Mouse (Mus musculus) left cerebral cortex, postnatal 25 days (tissue): ENCODE measurements around the gene E2f2. TPM values are rescaled to one million over a fixed set of nuclear protein-coding genes. Genes with fewer than 3 reads are reported as not detected.

Experiments
- DNase-seq, 2 experiments: peaks; one replicate each; pipeline ENCODE4 v3.0.0; 2022; ENCODE audit warnings: low spot score in 2 of 2, mixed read lengths in 1 of 2
- intact Hi-C: fragments of 180-260 bp; cut with DNase I; formaldehyde crosslinking; loops from one replicate; pipeline ENCODE4 v1.15.1; 2025
- total RNA-seq, 2 experiments: library from RNA; stranded (reverse); gene quantifications; 2 replicates each; pipeline ENCODE4 v1.2.3; 2021

The E2f2 gene
- total RNA-seq, 2 experiments from 2014 or later, result 0.66 to 1.2 TPM

DNA sequence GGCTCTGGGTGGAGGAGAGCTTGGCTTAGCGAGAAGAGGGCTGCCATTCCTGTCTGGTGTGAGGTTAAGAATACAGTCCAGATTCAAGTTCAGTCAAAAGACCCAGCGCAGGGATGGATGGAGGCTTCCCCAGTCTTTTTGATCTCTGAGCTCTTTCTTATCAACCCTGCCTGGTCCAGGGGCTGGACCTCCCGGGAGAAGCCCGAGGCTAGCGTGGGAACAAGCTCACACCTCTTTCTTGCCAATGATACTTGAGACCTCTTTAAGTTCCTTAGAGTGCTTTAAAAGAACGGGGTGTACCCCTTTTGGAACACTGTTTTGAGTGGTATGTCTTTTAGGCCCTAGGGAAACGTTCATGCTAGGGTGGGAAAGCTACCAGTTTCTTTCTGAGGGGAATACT lies 22.8 kb downstream of the E2f2 start:
- DNase-seq, result no peak
- intact Hi-C loops, result no loop called here

GRCm38 (mm10) chr4:136195629-136196028 lies 23.4 kb downstream of the E2f2 start:
- no peak for DNase-seq
- intact Hi-C loops, result no loop called here

DNA sequence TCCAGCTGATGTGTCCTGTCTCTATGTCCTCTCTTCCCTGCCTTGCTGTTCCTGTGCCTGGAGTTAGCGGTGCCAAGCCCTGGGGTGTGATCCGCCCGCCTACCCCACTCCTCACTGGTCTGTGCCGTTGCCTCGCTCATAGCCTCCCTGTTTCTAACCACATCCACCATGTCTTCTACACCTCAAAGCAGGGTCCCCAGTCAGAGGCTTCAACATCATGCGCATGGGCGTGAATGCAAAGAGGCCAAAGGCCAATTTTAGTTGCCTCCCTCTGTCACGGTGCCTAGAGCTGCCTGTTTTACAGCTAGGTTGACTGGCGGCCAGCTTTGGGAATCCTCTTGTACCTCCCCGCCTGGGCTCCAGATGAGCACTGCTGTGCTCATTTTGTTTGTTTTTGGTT lies 24.0 kb downstream of the E2f2 start:
- intact Hi-C loops, result no loop called here
- DNase-seq, result no peak

- DNase-seq, result no peak
- intact Hi-C loops, result no loop called here
Observed at GRCm38 (mm10) chr4:136198846-136199245, 26.7 kb downstream of the E2f2 start.

GRCm38 (mm10) chr4:136199562-136200292 lies 27.5 kb downstream of the E2f2 start:
- intact Hi-C loops, result loop anchor here (1.0 to 5.0 kb wide), 2 partner anchors 36 to 123 kb away; no protein-coding TSS in a partner anchor
- DNase-seq, result peak; percentile 38 to 55

- intact Hi-C loops, result loop anchor here (2.0 to 5.0 kb wide), 2 partner anchors 36 to 120 kb away; no protein-coding TSS in a partner anchor
- DNase-seq, result peak; percentile 43 to 55
Observed at GRCm38 (mm10) chr4:136202509-136202908, 30.3 kb downstream of the E2f2 start.

GRCm38 (mm10) chr4:136204775-136205174 lies 32.6 kb downstream of the E2f2 start:
- intact Hi-C loops, result loop anchor here (5.0 kb wide), 1 partner anchor 118 kb away; no protein-coding TSS in a partner anchor
- no peak for DNase-seq

DNA sequence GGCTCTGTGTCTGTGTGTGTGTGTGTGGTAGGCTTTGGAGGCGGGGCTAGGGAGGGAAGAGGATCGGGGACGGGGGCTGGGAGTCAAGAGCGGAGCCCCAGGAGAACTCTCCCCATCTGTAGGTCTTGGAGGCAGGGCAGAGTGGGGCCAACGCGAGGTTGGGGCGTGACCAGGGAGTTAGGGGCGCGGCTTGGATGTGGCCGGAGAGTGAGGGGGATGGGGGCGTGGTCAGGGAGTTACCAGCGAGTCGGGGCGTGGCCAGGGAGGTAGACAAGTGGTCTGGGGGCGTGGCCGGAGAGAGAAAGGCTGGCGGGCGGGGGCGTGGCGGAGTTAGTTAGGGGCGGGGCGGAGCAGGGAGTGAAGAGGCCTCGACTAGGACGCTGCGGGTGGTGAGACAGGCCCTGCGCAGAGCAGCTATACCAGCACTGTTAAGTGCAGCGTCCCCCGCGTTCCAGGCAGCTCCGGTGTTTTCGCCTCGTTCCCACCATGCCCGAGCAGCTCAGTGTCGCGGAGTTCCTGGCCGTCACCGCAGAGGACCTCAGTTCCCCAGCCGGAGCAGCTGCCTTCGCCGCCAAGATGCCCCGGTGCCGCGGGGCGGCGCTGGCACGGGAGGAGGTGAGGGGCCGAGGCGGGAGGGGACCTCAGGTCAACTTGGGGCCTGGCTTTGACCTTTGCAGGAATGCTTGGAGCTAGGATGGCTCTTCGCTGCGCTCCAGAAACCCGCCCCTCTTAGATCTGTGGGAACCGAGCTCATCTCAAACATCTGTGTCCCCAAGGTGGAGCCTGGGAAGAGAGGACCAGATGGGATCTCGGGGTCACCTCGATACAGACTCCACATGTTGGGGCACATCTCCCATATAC lies 34.1 kb downstream of the E2f2 start, which contains the start of gene Asap3:
Gene Asap3 (plus strand): TSS at position 333 of the 861 bp plus-strand sequence.
- intact Hi-C loops, result no loop called here
- peak; percentile 73 to 79 for DNase-seq

DNA sequence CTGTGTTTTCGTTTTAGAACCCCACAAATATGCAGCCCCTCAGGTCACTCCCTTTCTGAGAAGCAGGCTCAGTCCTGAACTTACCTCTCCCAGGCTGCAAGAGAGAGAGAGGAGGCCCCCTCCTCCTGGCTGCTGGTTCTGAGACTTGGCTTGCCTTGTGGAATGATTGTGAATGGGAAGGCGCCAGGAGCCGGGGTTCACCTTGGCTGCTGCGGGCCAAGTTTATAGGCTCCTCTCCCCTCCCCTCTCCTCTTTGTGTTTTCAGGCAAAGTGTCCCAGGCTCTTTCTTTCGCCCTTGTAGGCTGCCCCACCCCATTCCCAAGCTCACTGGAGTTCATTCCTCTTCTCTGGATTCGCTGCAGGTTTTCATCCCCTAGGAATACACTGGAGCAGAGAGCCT lies 34.7 kb downstream of the E2f2 start:
- no peak for DNase-seq
- intact Hi-C loops, result no loop called here

DNA sequence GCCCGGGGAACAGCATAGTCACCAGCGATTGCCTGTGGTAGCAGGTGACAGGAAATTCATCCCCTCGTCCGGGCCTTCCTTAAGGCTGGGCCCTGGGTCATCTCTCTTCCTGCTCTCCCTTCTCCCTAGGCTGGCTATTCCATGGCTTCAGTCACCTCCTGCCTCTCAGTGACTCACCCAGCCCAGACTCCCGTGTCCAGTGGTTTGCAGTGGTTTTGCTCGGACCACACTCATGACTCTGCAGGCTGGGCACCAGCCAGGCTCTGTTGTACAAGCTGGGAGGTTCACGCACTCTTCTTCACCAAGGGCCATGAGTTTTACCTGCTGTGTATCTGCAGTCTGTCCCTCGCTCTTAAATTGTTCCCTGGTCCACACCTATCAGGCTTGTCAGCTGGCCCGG lies 38.7 kb downstream of the E2f2 start:
- intact Hi-C loops, result no loop called here
- DNase-seq, result no peak

- intact Hi-C loops, result no loop called here
- DNase-seq, result no peak
Observed at GRCm38 (mm10) chr4:136213629-136214028, 41.4 kb downstream of the E2f2 start.

DNA sequence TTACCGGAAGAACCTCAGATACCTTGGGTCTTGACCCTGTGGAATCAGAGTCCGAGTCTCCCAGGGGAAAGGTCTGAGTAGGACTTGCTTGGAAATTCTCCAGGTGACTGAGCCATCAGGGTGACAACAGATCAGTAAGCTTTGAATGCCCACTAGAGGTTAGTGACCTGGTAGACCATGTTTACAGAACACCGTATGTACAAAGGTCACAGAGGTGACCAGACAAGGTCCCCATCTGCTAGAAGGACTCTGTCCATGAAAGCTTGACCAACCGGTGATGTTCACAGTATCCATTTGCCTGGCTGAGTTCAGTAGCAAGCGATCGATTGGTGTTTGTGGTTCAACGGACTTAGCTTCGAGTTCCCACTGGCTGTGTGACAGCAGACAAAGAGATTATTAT lies 42.6 kb downstream of the E2f2 start:
- no peak for DNase-seq
- intact Hi-C loops, result no loop called here

- intact Hi-C loops, result no loop called here
- DNase-seq, result no peak
Observed at GRCm38 (mm10) chr4:136215576-136215975, 43.4 kb downstream of the E2f2 start.

DNA sequence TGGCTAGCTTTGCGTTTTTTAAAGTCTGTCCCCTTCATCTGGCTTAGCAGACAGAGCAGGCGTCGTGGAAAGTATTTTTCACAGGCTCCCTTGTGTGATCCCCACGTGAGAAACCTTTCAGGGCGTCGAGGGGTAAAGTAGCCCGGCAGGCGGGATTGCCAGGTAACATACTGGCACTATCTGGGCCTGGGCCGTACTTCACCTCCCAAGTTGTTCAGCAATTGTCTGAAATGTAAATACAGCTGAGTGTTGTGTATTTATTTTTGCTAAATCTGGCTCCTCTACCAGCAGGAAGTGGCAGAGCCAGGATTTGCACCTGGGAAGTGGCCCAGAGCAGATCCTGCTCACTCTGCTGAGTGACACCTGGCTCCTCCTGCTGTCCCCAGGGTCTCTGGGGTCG lies 44.9 kb downstream of the E2f2 start:
- intact Hi-C loops, result no loop called here
- no peak for DNase-seq

- intact Hi-C loops, result no loop called here
- DNase-seq, result no peak
Observed at GRCm38 (mm10) chr4:136218595-136219214, 46.5 kb downstream of the E2f2 start.

DNA sequence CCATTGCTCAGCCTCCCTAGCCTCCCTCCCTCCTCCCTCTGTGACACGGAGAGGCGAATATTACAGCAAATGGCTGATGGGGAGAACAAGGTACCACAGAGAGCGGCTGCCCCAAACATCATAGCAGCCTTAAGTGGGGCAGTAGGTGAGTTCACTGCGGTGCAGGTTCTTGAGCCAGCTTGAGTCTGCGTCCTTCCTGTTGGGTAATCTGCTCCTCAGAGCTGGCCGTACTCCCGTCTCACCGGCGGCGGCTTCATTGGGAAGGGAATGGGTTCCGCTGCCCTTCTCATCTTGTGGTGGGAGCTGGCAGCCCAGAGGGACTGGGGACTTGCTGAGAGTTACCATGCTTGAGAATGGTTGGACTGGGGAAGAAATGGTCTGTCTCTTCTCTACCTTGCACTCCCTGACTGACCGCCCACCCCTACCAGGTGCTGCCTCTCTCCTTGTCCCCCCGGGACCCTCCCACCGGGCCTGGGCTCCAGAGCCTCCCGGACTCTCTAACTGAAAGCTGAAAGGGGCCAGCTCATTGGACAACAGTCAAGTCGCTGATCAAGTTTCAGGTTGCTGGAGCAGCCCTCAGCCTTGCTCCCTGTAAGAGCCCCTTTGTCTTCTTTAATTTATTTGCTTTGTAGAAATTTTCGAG lies 48.1 kb downstream of the E2f2 start:
- intact Hi-C loops, result no loop called here

GRCm38 (mm10) chr4:136223549-136224239 lies 51.5 kb downstream of the E2f2 start:
- intact Hi-C loops, result no loop called here
- peak; percentile 24 to 32 for DNase-seq

More for the DNA sequence above, 48.1 kb downstream of the E2f2 start:
- DNase-seq, result no peak

DNA sequence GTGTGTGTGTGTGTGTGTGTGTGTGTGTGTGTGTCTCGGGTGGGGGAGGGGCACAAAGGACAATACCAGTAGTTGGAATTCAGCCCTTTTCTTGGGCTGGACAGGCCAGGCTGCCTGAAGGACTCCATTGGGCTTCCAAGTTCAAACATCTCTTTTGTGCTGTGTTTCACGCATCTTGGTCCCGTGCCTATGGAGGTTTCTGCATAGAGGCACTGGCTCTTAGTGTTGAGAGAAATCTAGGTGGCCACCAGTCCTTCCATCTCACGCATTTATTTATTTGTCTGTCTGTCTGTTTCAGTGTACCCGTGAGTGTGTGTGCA lies 52.0 kb downstream of the E2f2 start:
- intact Hi-C loops, result no loop called here

More for the DNA sequence above, 52.0 kb downstream of the E2f2 start:
- DNase-seq, result no peak
